Mouse (Mus musculus): Measurements from ENCODE around the gene Nckap5l. TPM values are rescaled to one million over a fixed set of nuclear protein-coding genes. Genes with fewer than 3 reads are reported as not detected.

Gene Nckap5l
- total RNA-seq, 1 experiment, result 6.3 TPM

DNA sequence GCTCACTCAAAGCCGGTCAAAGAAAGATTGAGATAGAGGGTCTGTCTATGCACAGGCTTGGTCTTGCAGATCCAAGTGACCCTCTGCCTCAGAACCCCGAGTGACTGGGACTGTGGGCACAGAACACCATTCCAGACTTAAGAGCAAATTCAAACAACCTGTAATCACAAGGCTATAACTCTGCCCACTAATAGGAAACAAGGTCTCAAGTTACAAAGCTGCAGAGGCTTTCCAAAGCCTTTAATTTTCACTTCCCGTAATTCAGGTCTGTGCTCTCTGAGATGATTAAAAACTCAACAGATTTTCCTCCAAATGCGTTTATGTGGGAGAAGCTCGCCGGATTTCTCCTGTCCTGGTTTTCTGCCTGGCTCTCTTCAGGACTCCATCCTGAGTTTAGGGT, 73.5 kb downstream of the Nckap5l start:
- no peak overlapping the region for H3K9ac ChIP-seq (ENCODE audit: insufficient read depth, low read depth, low read length, poor library complexity, severe bottlenecking)
- no peaks in the 10 kb centered on the region for H3K9me3 ChIP-seq (ENCODE audit: control insufficient read depth, insufficient read depth, low read depth, low read length)
- in situ Hi-C loops (cut with MboI; ENCODE audit: low sequenced_read_pairs in 2 of 2, unreplicated experiment in 2 of 2), result no loop called here
- TF ChIP-seq MAFK (IDR thresholded peaks at IDR 0.05; ENCODE audit: insufficient read depth, low read depth, low read length) (no peak), HCFC1 (IDR thresholded peaks at IDR 0.05; ENCODE audit: borderline replicate concordance, insufficient read depth, low read length) (no peak)
- DNase-seq (ENCODE audit: low read depth, low spot score), result no peak
- no peak overlapping the region for H3K27ac ChIP-seq (ENCODE audit: insufficient read depth, low read depth, low read length, poor library complexity, severe bottlenecking)
- peaks cover 0 to 2% of the 10 kb centered on the region in 2 experiments; a peak in 1 of 4 replicates for H3K4me1 ChIP-seq (ENCODE audit: control insufficient read depth in 2 of 2, insufficient read depth in 2 of 2, low read length in 2 of 2, poor library complexity in 1 of 2)
- H3K4me3 ChIP-seq (ENCODE audit: insufficient read depth in 1 of 2, low read depth in 1 of 2, low read length in 2 of 2, poor library complexity in 1 of 2, severe bottlenecking in 1 of 2), result no peak overlapping the region
- no peaks in the 10 kb centered on the region for H3K36me3 ChIP-seq (ENCODE audit: control insufficient read depth, insufficient read depth, low read length, poor library complexity, severe bottlenecking)

DNA sequence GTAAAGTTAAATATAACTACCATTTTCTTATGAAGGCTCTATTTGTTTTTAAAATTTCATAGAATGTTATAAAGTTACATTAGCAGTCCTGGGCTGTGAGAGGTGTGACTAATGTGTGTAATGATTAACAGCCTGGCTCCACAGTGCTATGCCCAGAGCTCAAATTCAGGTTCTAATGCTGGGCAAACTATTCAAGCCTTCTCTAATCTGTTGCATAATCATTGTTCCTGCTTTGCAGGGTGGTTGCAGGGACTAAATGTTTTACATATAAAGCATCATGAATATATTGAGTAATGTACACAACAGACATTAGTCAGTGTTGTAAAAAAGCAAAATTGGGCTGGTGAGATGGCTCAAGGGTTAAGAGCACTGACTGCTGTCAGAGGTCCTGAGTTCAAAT, 74.7 kb downstream of the Nckap5l start:
- no peak overlapping the region for H3K9ac ChIP-seq (ENCODE audit: insufficient read depth, low read depth, low read length, poor library complexity, severe bottlenecking)
- H3K9me3 ChIP-seq (ENCODE audit: control insufficient read depth, insufficient read depth, low read depth, low read length), result no peaks in the 10 kb centered on the region
- DNase-seq (ENCODE audit: low read depth, low spot score), result no peak
- TF ChIP-seq CHD2 (IDR thresholded peaks at IDR 0.05; ENCODE audit: low read depth, low read length), result no peak
- TF ChIP-seq ZC3H11A (IDR thresholded peaks at IDR 0.05; ENCODE audit: borderline replicate concordance, low read depth, low read length), result no peak
- peaks cover 0 to 2% of the 10 kb centered on the region in 2 experiments; a peak in 1 of 4 replicates for H3K4me1 ChIP-seq (ENCODE audit: control insufficient read depth in 2 of 2, insufficient read depth in 2 of 2, low read length in 2 of 2, poor library complexity in 1 of 2)
- H3K4me3 ChIP-seq (ENCODE audit: insufficient read depth in 1 of 2, low read depth in 1 of 2, low read length in 2 of 2, poor library complexity in 1 of 2, severe bottlenecking in 1 of 2), result no peak overlapping the region
- H3K27ac ChIP-seq (ENCODE audit: insufficient read depth, low read depth, low read length, poor library complexity, severe bottlenecking), result no peak overlapping the region
- in situ Hi-C loops (cut with MboI; ENCODE audit: low sequenced_read_pairs in 2 of 2, unreplicated experiment in 2 of 2), result no loop called here
- no peaks in the 10 kb centered on the region for H3K36me3 ChIP-seq (ENCODE audit: control insufficient read depth, insufficient read depth, low read length, poor library complexity, severe bottlenecking)

DNA sequence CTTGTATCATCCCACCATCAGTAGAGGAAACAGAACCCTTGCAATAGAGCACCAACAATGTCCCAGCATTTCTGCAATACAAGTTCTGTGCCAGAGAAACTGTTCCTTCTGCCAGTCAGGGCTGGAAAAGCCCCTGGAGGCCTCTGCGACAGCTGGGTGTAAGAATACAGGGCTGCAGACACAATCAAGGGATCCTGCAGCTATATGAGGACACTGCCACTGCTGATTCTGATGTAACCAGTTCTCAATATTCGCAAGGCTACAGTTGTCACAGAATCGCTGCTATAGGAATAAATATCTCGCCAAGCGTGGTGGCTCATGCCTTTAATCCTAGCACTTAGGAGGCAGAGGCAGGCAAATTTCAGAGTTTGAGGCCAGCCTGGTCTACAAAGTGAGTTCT, 81.3 kb downstream of the Nckap5l start:
- H3K9ac ChIP-seq (ENCODE audit: insufficient read depth, low read depth, low read length, poor library complexity, severe bottlenecking), result no peak overlapping the region
- no peaks in the 10 kb centered on the region for H3K36me3 ChIP-seq (ENCODE audit: control insufficient read depth, insufficient read depth, low read length, poor library complexity, severe bottlenecking)
- no peak overlapping the region for H3K4me3 ChIP-seq (ENCODE audit: insufficient read depth in 1 of 2, low read depth in 1 of 2, low read length in 2 of 2, poor library complexity in 1 of 2, severe bottlenecking in 1 of 2)
- TF ChIP-seq MAFK (IDR thresholded peaks at IDR 0.05; ENCODE audit: insufficient read depth, low read depth, low read length) (no peak), CHD2 (IDR thresholded peaks at IDR 0.05; ENCODE audit: low read depth, low read length) (no peak), HCFC1 (IDR thresholded peaks at IDR 0.05; ENCODE audit: borderline replicate concordance, insufficient read depth, low read length) (no peak), ZC3H11A (IDR thresholded peaks at IDR 0.05; ENCODE audit: borderline replicate concordance, low read depth, low read length) (no peak), ZNF384 (IDR thresholded peaks at IDR 0.05; ENCODE audit: low read depth, low read length) (no peak)
- in situ Hi-C loops (cut with MboI; ENCODE audit: low sequenced_read_pairs in 2 of 2, unreplicated experiment in 2 of 2), result loop anchor here in 1 of 2 experiments (5.0 kb wide), 1 partner anchor 49 kb away; no protein-coding TSS in a partner anchor
- no peaks in the 10 kb centered on the region for H3K9me3 ChIP-seq (ENCODE audit: control insufficient read depth, insufficient read depth, low read depth, low read length)
- no peak for DNase-seq (ENCODE audit: low read depth, low spot score)
- no peak overlapping the region for H3K27ac ChIP-seq (ENCODE audit: insufficient read depth, low read depth, low read length, poor library complexity, severe bottlenecking)
- H3K4me1 ChIP-seq (ENCODE audit: control insufficient read depth in 2 of 2, insufficient read depth in 2 of 2, low read length in 2 of 2, poor library complexity in 1 of 2), result peaks cover 0 to 2% of the 10 kb centered on the region in 2 experiments; a peak in 1 of 4 replicates

DNA sequence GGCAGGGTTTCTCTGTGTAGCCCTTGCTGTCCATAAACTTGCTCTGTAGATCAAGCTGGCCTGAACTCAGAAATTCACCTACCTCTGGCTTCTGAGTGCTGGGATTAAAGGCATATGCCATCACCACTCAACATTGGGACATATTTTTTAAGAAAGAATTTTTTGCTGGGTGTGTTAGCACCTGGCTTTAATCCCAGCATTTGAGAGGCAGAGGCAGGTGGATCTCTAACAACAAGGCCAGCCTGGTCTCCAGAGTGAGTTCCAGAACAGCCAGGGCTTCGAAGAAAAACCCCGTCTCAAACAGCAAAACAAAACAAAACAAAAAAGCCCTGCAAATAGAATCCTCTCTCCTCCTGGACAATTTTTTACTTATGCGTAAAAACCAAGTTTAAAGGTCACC, 82.0 kb downstream of the Nckap5l start:
- in situ Hi-C loops (cut with MboI; ENCODE audit: low sequenced_read_pairs in 2 of 2, unreplicated experiment in 2 of 2), result loop anchor here in 1 of 2 experiments (5.0 kb wide), 1 partner anchor 48 kb away; no protein-coding TSS in a partner anchor
- Histone ChIP-seq H3K27ac (ENCODE audit: insufficient read depth, low read depth, low read length, poor library complexity, severe bottlenecking) (no peak overlapping the region), H3K36me3 (ENCODE audit: control insufficient read depth, insufficient read depth, low read length, poor library complexity, severe bottlenecking) (no peaks in the 10 kb centered on the region), H3K4me1 (ENCODE audit: control insufficient read depth in 2 of 2, insufficient read depth in 2 of 2, low read length in 2 of 2, poor library complexity in 1 of 2) (peaks cover 0 to 2% of the 10 kb centered on the region in 2 experiments; a peak in 1 of 4 replicates), H3K9me3 (ENCODE audit: control insufficient read depth, insufficient read depth, low read depth, low read length) (no peaks in the 10 kb centered on the region), H3K9ac (ENCODE audit: insufficient read depth, low read depth, low read length, poor library complexity, severe bottlenecking) (no peak overlapping the region), H3K4me3 (ENCODE audit: insufficient read depth in 1 of 2, low read depth in 1 of 2, low read length in 2 of 2, poor library complexity in 1 of 2, severe bottlenecking in 1 of 2) (no peak overlapping the region)
- DNase-seq (ENCODE audit: low read depth, low spot score), result no peak
- TF ChIP-seq CHD2 (IDR thresholded peaks at IDR 0.05; ENCODE audit: low read depth, low read length), result no peak
- TF ChIP-seq ZC3H11A (IDR thresholded peaks at IDR 0.05; ENCODE audit: borderline replicate concordance, low read depth, low read length), result no peak
- TF ChIP-seq MAFK (IDR thresholded peaks at IDR 0.05; ENCODE audit: insufficient read depth, low read depth, low read length), result no peak
- no peak for TF ChIP-seq ZNF384 (IDR thresholded peaks at IDR 0.05; ENCODE audit: low read depth, low read length)
- TF ChIP-seq HCFC1 (IDR thresholded peaks at IDR 0.05; ENCODE audit: borderline replicate concordance, insufficient read depth, low read length), result no peak

DNA sequence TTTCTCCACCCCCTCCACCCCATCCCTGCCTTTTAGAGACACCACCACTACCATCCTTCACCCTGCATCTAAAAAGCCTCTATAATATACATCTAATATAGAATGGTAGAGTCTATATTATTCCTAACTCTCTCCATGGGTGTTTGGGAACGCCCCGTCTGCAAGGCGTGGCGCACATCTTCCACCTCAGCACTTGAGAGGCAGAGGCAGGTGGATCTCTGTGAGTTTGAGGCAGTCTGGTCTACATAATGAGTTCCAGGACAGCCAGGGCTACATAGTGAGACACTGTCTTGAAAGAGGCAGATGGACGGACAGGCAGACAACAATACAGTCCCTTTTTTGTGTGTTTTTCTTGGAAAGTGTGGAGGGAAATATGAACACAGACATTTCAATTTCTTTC, 82.5 kb downstream of the Nckap5l start:
- Histone ChIP-seq H3K27ac (ENCODE audit: insufficient read depth, low read depth, low read length, poor library complexity, severe bottlenecking) (no peak overlapping the region), H3K9me3 (ENCODE audit: control insufficient read depth, insufficient read depth, low read depth, low read length) (no peaks in the 10 kb centered on the region), H3K36me3 (ENCODE audit: control insufficient read depth, insufficient read depth, low read length, poor library complexity, severe bottlenecking) (no peaks in the 10 kb centered on the region), H3K9ac (ENCODE audit: insufficient read depth, low read depth, low read length, poor library complexity, severe bottlenecking) (no peak overlapping the region), H3K4me1 (ENCODE audit: control insufficient read depth in 2 of 2, insufficient read depth in 2 of 2, low read length in 2 of 2, poor library complexity in 1 of 2) (0 out of 4 replicates have a peak, but pooled peaks cover 0 to under 1% of the 10 kb centered on the region in 2 experiments), H3K4me3 (ENCODE audit: insufficient read depth in 1 of 2, low read depth in 1 of 2, low read length in 2 of 2, poor library complexity in 1 of 2, severe bottlenecking in 1 of 2) (no peak overlapping the region)
- no peak for TF ChIP-seq ZNF384 (IDR thresholded peaks at IDR 0.05; ENCODE audit: low read depth, low read length)
- no peak for TF ChIP-seq CHD2 (IDR thresholded peaks at IDR 0.05; ENCODE audit: low read depth, low read length)
- no peak for TF ChIP-seq ZC3H11A (IDR thresholded peaks at IDR 0.05; ENCODE audit: borderline replicate concordance, low read depth, low read length)
- no peak for TF ChIP-seq MAFK (IDR thresholded peaks at IDR 0.05; ENCODE audit: insufficient read depth, low read depth, low read length)
- TF ChIP-seq HCFC1 (IDR thresholded peaks at IDR 0.05; ENCODE audit: borderline replicate concordance, insufficient read depth, low read length), result no peak
- DNase-seq (ENCODE audit: low read depth, low spot score), result no peak
- in situ Hi-C loops (cut with MboI; ENCODE audit: low sequenced_read_pairs in 2 of 2, unreplicated experiment in 2 of 2), result loop anchor here in 1 of 2 experiments (5.0 kb wide), 1 partner anchor 48 kb away; no protein-coding TSS in a partner anchor

All from ES-E14 (cell line).